Mouse (Mus musculus) lung, postnatal 0 days (tissue): ENCODE results near the gene Ddx58.

Experiments
- CTCF ChIP-seq: IDR thresholded peaks from 2 replicates; pipeline ENCODE4 v1.5.1; 2016; ENCODE audit warnings: antibody characterized with exemption, mild to moderate bottlenecking
- EP300 ChIP-seq: IDR thresholded peaks from 2 replicates; pipeline ENCODE4 v1.6.1; 2016; ENCODE audit warnings: antibody characterized with exemption, mild to moderate bottlenecking, control low read depth

- no peak for TF ChIP-seq CTCF
- no peak; the same call in 1 of the 2 replicates for TF ChIP-seq EP300
Observed at GRCm38 (mm10) chr4:40269430-40270032, 29.9 kb upstream of the Ddx58 start, which contains the start of the genes Smim27 and Topors.
